Mouse (Mus musculus) neural tube, embryonic 11.5 days (tissue): ENCODE measurements around the gene Slc25a11. TPM values are rescaled to one million over a fixed set of nuclear protein-coding genes. Genes with fewer than 3 reads are reported as not detected.

ENCODE experiments used
- ATAC-seq: fragments of 200-750 bp; cut with Nextera tagmentation; 2 replicates; pipeline ENCODE4 v1.8.0; 2017; ENCODE audit warnings: moderate number of reproducible peaks, mild to moderate bottlenecking, moderate TSS enrichment, moderate library complexity; ENCODE audit not compliant: insufficient read depth, low FRiP score, low TSS enrichment
- DNase-seq: peaks from one replicate; pipeline ENCODE4 v3.0.0-alpha.2; 2015; ENCODE audit warnings: low spot score
- H3K27ac ChIP-seq: fragments of 300-500 bp; sonication (generic); 2 replicates; pipeline ENCODE4 v1.5.1; 2014; ENCODE audit warnings: low read depth, mild to moderate bottlenecking, low read length
- H3K27me3 ChIP-seq: fragments of 300-500 bp; sonication (generic); 2 replicates; pipeline ENCODE4 v1.6.1; 2014; ENCODE audit warnings: mild to moderate bottlenecking, low read length, mixed read lengths; ENCODE audit not compliant: control insufficient read depth, insufficient read depth
- H3K36me3 ChIP-seq: fragments of 300-500 bp; sonication (generic); 2 replicates; pipeline ENCODE4 v1.6.1; 2014; ENCODE audit warnings: mild to moderate bottlenecking, low read length, moderate library complexity, mixed read lengths; ENCODE audit not compliant: control insufficient read depth, insufficient read depth
- H3K4me1 ChIP-seq: fragments of 300-500 bp; sonication (generic); 2 replicates; pipeline ENCODE4 v1.6.1; 2014; ENCODE audit warnings: low read length, mixed read lengths; ENCODE audit not compliant: control insufficient read depth, insufficient read depth
- H3K4me2 ChIP-seq: fragments of 300-500 bp; sonication (generic); 2 replicates; pipeline ENCODE4 v1.6.1; 2014; ENCODE audit warnings: low read depth, mild to moderate bottlenecking, moderate library complexity
- H3K4me3 ChIP-seq: fragments of 300-500 bp; sonication (generic); 2 replicates; pipeline ENCODE4 v1.5.1; 2014; ENCODE audit warnings: low read depth, low read length
- H3K9ac ChIP-seq: fragments of 300-500 bp; sonication (generic); 2 replicates; pipeline ENCODE4 v1.6.1; 2014; ENCODE audit warnings: mild to moderate bottlenecking, low read length
- H3K9me3 ChIP-seq: fragments of 300-500 bp; sonication (generic); 2 replicates; pipeline ENCODE4 v1.6.1; 2016; ENCODE audit warnings: low read length; ENCODE audit not compliant: control insufficient read depth
- WGBS: fragments of 180-500 bp; shearing (Covaris S2); extraction: QIAGEN DNeasy Blood & Tissue Kit; methylation state at CpG from one replicate; pipeline ENCODE4 v1.1.7; 2014; 5-methylcytosine and 5-hydroxymethylcytosine counted together
- polyA plus RNA-seq: library from polyadenylated mRNA; unstranded; fragments of >200 nt; fragmentation: Nextera tagmentation; extraction: Ambion mirVana; gene quantifications from 2 replicates; pipeline ENCODE4 v1.2.1, GENCODE M21; 2014

Slc25a11 gene
- polyA plus RNA-seq, 1 experiment from 2014 or later = 142 TPM

- H3K9ac ChIP-seq = no peak overlapping the region
- no peaks in the 10 kb centered on the region for H3K27me3 ChIP-seq
- H3K9me3 ChIP-seq = no peaks in the 10 kb centered on the region
- no peak overlapping the region for H3K4me2 ChIP-seq
- no peaks in the 10 kb centered on the region; the same call in 1 of the 2 replicates for H3K36me3 ChIP-seq
- WGBS = 66% methylated on average over 12 of the region's 12 CpGs
- H3K4me1 ChIP-seq = peaks cover 3% of the 10 kb centered on the region; the same call in 1 of the 2 replicates
- DNase-seq (no peak), ATAC-seq (no peak)
- H3K27ac ChIP-seq = no peak overlapping the region
- no peak overlapping the region for H3K4me3 ChIP-seq
These were observed 33.9 kb upstream of the Slc25a11 start for GRCm38 (mm10) chr11:70681170-70681569.

- Histone ChIP-seq H3K4me1 (peaks cover 3% of the 10 kb centered on the region; the same call in 1 of the 2 replicates), H3K27ac (no peak overlapping the region), H3K36me3 (no peaks in the 10 kb centered on the region; the same call in 1 of the 2 replicates), H3K27me3 (no peaks in the 10 kb centered on the region), H3K9me3 (no peaks in the 10 kb centered on the region), H3K4me2 (no peak overlapping the region), H3K4me3 (no peak overlapping the region), H3K9ac (no peak overlapping the region)
- 93% methylated on average over 8 of the region's 8 CpGs for WGBS
- ATAC-seq = no peak
- DNase-seq = no peak
These were observed 32.6 kb upstream of the Slc25a11 start for GRCm38 (mm10) chr11:70679894-70680293.

- ATAC-seq = no peak
- Histone ChIP-seq H3K9ac (no peak overlapping the region), H3K4me2 (no peak overlapping the region), H3K36me3 (no peaks in the 10 kb centered on the region; the same call in 1 of the 2 replicates), H3K4me3 (no peak overlapping the region), H3K4me1 (peaks cover 3% of the 10 kb centered on the region; the same call in 1 of the 2 replicates), H3K9me3 (no peaks in the 10 kb centered on the region), H3K27ac (no peak overlapping the region), H3K27me3 (no peaks in the 10 kb centered on the region)
- 96% methylated on average over 8 of the region's 8 CpGs for WGBS
- no peak for DNase-seq
These were observed 32.1 kb upstream of the Slc25a11 start for GRCm38 (mm10) chr11:70679361-70679760.

- Histone ChIP-seq H3K27ac (no peak overlapping the region), H3K4me2 (no peak overlapping the region), H3K4me3 (no peak overlapping the region), H3K27me3 (no peaks in the 10 kb centered on the region), H3K9me3 (no peaks in the 10 kb centered on the region), H3K4me1 (peaks cover 3% of the 10 kb centered on the region; the same call in 1 of the 2 replicates), H3K36me3 (no peaks in the 10 kb centered on the region; the same call in 1 of the 2 replicates), H3K9ac (no peak overlapping the region)
- DNase-seq (no peak), ATAC-seq (no peak)
- WGBS = 63% methylated on average over 2 of the region's 2 CpGs
These were observed 31.3 kb upstream of the Slc25a11 start for GRCm38 (mm10) chr11:70678576-70678975.

- Histone ChIP-seq H3K4me2 (no peak overlapping the region), H3K4me1 (peaks cover 3% of the 10 kb centered on the region; the same call in 1 of the 2 replicates), H3K27me3 (no peaks in the 10 kb centered on the region), H3K36me3 (no peaks in the 10 kb centered on the region; the same call in 1 of the 2 replicates), H3K9ac (no peak overlapping the region), H3K9me3 (no peaks in the 10 kb centered on the region), H3K4me3 (no peak overlapping the region), H3K27ac (no peak overlapping the region)
- no peak for DNase-seq
- ATAC-seq = no peak
- WGBS = 80% methylated on average over 9 of the region's 9 CpGs
These were observed 30.8 kb upstream of the Slc25a11 start for GRCm38 (mm10) chr11:70678092-70678491.

- WGBS = 77% methylated on average over 11 of the region's 11 CpGs
- no peaks in the 10 kb centered on the region for H3K9me3 ChIP-seq
- no peaks in the 10 kb centered on the region for H3K36me3 ChIP-seq
- H3K27ac ChIP-seq = no peak overlapping the region
- peak overlapping the region; percentile 6; the same call in 1 of the 2 replicates for H3K4me3 ChIP-seq
- no peaks in the 10 kb centered on the region for H3K27me3 ChIP-seq
- no peak overlapping the region for H3K9ac ChIP-seq
- no peak overlapping the region for H3K4me2 ChIP-seq
- ATAC-seq (no peak), DNase-seq (no peak)
- peaks cover 5% of the 10 kb centered on the region; the same call in 1 of the 2 replicates for H3K4me1 ChIP-seq
These were observed 27.2 kb upstream of the Slc25a11 start for GRCm38 (mm10) chr11:70674501-70674900.

GRCm38 (mm10) chr11:70674014-70674413 lies 26.7 kb upstream of the Slc25a11 start:
- H3K27me3 ChIP-seq = no peaks in the 10 kb centered on the region
- DNase-seq = no peak
- H3K4me3 ChIP-seq = no peak overlapping the region; the same call in 1 of the 2 replicates
- H3K36me3 ChIP-seq = no peaks in the 10 kb centered on the region
- ATAC-seq = no peak
- WGBS = 65% methylated on average over 6 of the region's 6 CpGs
- H3K9me3 ChIP-seq = no peaks in the 10 kb centered on the region
- H3K4me1 ChIP-seq = peaks cover 5% of the 10 kb centered on the region; the same call in 1 of the 2 replicates
- H3K9ac ChIP-seq = no peak overlapping the region
- H3K27ac ChIP-seq = no peak overlapping the region
- H3K4me2 ChIP-seq = no peak overlapping the region

- ATAC-seq (no peak), DNase-seq (no peak)
- no peaks in the 10 kb centered on the region for H3K27me3 ChIP-seq
- no peak overlapping the region for H3K4me3 ChIP-seq
- H3K36me3 ChIP-seq = no peaks in the 10 kb centered on the region
- H3K9me3 ChIP-seq = no peaks in the 10 kb centered on the region
- H3K9ac ChIP-seq = no peak overlapping the region
- no peak overlapping the region for H3K27ac ChIP-seq
- H3K4me2 ChIP-seq = no peak overlapping the region
- peaks cover 8% of the 10 kb centered on the region; the same call in 1 of the 2 replicates for H3K4me1 ChIP-seq
- 86% methylated on average over 16 of the region's 16 CpGs for whole genome bisulfite sequencing
These were observed 24.2 kb upstream of the Slc25a11 start for GRCm38 (mm10) chr11:70671333-70672047.

- Histone ChIP-seq H3K4me2 (peak overlapping the region; percentile 98), H3K27ac (peak overlapping the region; percentile 93), H3K4me1 (peaks cover 8% of the 10 kb centered on the region; the same call in 1 of the 2 replicates), H3K4me3 (peak overlapping the region; percentile 60), H3K27me3 (no peaks in the 10 kb centered on the region), H3K9ac (peak overlapping the region; percentile 74; the same call in 1 of the 2 replicates), H3K9me3 (no peaks in the 10 kb centered on the region), H3K36me3 (no peaks in the 10 kb centered on the region)
- WGBS = 56% methylated on average over 14 of the region's 14 CpGs
- no peak for ATAC-seq
- peak; percentile 25 for DNase-seq
These were observed 23.2 kb upstream of the Slc25a11 start for GRCm38 (mm10) chr11:70670483-70670882.
